Mouse (Mus musculus) G1E (cell line): ENCODE measurements around the gene Uck2.

Source experiments
- CTCF ChIP-seq: IDR thresholded peaks from 2 replicates; pipeline ENCODE4 v1.5.1; 2012; ENCODE audit warnings: low read depth, low read length, inconsistent platforms, mixed read lengths
- GATA1 ChIP-seq: IDR thresholded peaks from 2 replicates; pipeline ENCODE4 v1.6.1; 2012; ENCODE audit warnings: borderline replicate concordance, low read length, inconsistent platforms, mixed read lengths
- GATA2 ChIP-seq: IDR thresholded peaks from 2 replicates; pipeline ENCODE4 v1.6.1; 2012; ENCODE audit warnings: low read depth, low read length, inconsistent platforms, borderline replicate concordance
- POLR2AphosphoS5 ChIP-seq: IDR thresholded peaks from 2 replicates; pipeline ENCODE4 v1.6.1; 2012; ENCODE audit warnings: low read depth, low read length, inconsistent platforms; ENCODE audit not compliant: insufficient replicate concordance
- TAL1 ChIP-seq: conservative IDR thresholded peaks from 2 replicates; pipeline ENCODE4 v1.6.1; 2012; ENCODE audit warnings: low read depth, low read length, inconsistent platforms, mixed read lengths

DNA sequence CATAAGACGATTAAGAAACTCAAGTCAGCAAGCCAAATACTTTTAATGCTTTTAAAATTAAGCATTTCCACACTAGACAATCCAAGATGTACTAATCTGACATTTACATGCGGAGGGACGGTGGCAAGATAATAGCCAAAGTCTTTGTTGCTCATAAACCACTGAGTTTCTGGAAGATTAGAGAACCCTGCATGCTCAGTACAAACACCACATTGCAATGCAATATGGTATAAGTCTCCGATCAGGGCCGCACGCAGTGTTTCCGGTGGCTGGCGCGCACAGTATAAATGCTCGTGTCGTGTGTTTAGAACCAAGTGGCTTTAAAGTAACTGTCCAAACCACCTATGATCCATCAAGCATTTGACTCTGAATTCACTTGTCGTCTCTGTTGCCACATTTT lies 31.5 kb downstream of the Uck2 start:
- TF ChIP-seq CTCF: no peak
- TF ChIP-seq GATA1: no peak
- no peak for TF ChIP-seq POLR2AphosphoS5
- TF ChIP-seq TAL1: no peak
- TF ChIP-seq GATA2: no peak
